Mouse (Mus musculus): ENCODE measurements at regions not wholly inside any gene's neighbourhood (a gene's known extent, or its start where the extent isn't known, plus 50 kb on each side); places are given as distances from the start of the nearest gene placed in this dataset.

DNA sequence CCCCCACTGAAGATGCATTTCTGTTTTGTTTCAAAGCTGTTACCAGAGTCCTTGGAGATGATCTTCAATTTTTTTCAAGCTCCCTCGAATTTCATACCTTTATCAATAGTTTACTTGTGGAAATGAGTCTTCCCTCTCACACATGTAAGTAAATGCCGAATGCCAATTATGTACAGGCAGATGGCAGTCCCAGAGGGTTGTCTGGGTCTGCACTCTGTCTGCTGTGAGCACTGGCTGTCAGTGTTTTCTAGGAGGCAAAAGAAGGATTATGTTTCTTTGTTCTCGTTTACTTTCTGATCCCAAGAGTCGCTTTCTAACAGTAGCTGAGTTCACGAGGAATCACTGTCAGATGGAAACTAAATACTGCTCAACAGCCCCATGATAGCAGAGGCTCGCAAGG is 491.5 kb downstream of the 1700129C05Rik start:
- Histone ChIP-seq H3K27me3 (ENCODE audit: control insufficient read depth in 1 of 2, insufficient read depth in 2 of 2, low read length in 2 of 2) (no peaks in the 10 kb centered on the region), H3K9ac (ENCODE audit: control insufficient read depth, low read depth, low read length, poor library complexity, severe bottlenecking) (no peak overlapping the region), H3K9me3 (replicated peaks; ENCODE audit: insufficient read depth, low read length) (no peaks in the 10 kb centered on the region), H3K27ac (ENCODE audit: control insufficient read depth, low read depth, low read length) (no peak overlapping the region), H3K4me1 (ENCODE audit: control insufficient read depth in 1 of 2, insufficient read depth in 2 of 2, low read length in 2 of 2) (no peaks in the 10 kb centered on the region), H3K79me2 (ENCODE audit: control insufficient read depth, insufficient read depth, low read length, poor library complexity) (no peaks in the 10 kb centered on the region), H3K4me3 (ENCODE audit: control insufficient read depth in 1 of 2, insufficient read depth in 1 of 2, low read depth in 2 of 2, low read length in 2 of 2) (no peak overlapping the region), H3K36me3 (ENCODE audit: control insufficient read depth in 1 of 2, insufficient read depth in 2 of 2, low read length in 2 of 2) (no peaks in the 10 kb centered on the region)
- DNase-seq (ENCODE audit: low read depth, low spot score): no peak
- TF ChIP-seq HCFC1 (IDR thresholded peaks at IDR 0.05; ENCODE audit: low read depth, low read length): no peak
- TF ChIP-seq MEF2A (IDR thresholded peaks at IDR 0.05; ENCODE audit: extremely low read depth, insufficient replicate concordance, low read depth, low read length, poor library complexity, severe bottlenecking): no peak
- TF ChIP-seq JUND (IDR thresholded peaks at IDR 0.05; ENCODE audit: low read depth, low read length): no peak
- no peak for TF ChIP-seq ETS1 (IDR thresholded peaks at IDR 0.05; ENCODE audit: low read depth, low read length)
- no peak for TF ChIP-seq ZNF384 (IDR thresholded peaks at IDR 0.05; ENCODE audit: low read depth, low read length)
- no peak for TF ChIP-seq GABPA (IDR thresholded peaks at IDR 0.05; ENCODE audit: low read depth, low read length)
- TF ChIP-seq BHLHE40 (IDR thresholded peaks at IDR 0.05; ENCODE audit: borderline replicate concordance, low read depth, low read length): no peak

DNA sequence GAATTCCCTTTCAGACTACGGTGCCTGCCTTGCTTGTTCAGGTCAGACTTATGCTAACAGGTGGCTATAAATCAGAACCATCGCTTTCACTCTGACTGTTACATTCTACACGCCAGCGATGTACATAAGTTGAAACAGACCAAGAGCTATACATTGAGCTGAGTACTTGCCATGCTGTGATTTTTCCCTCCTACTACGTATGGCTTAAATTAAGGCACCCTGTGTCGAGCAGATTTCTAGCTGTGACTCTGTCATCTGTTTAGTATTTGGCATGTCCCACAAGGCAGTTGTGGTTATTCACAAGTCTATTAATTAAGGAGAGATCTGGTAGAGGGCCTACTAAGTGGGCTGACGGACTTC is 504.4 kb downstream of the 1700129C05Rik start:
- H3K79me2 ChIP-seq (ENCODE audit: control insufficient read depth, insufficient read depth, low read length, poor library complexity): no peaks in the 10 kb centered on the region
- TF ChIP-seq MAX (IDR thresholded peaks at IDR 0.05; ENCODE audit: low read length) (no peak), JUND (IDR thresholded peaks at IDR 0.05; ENCODE audit: low read depth, low read length) (no peak), RCOR1 (IDR thresholded peaks at IDR 0.05; ENCODE audit: low read depth, low read length) (no peak), NELFE (IDR thresholded peaks at IDR 0.05; ENCODE audit: low read depth, low read length) (no peak), POLR2AphosphoS5 (IDR thresholded peaks at IDR 0.05; ENCODE audit: borderline replicate concordance, low read depth, low read length) (no peak), CHD1 (IDR thresholded peaks at IDR 0.05; ENCODE audit: low read depth, low read length) (no peak), MAZ (IDR thresholded peaks at IDR 0.05; ENCODE audit: low read depth, low read length) (no peak), HCFC1 (IDR thresholded peaks at IDR 0.05; ENCODE audit: low read depth, low read length) (no peak), NRF1 (IDR thresholded peaks at IDR 0.05; ENCODE audit: insufficient read depth, low read depth, low read length, poor library complexity, severe bottlenecking) (no peak), USF1 (IDR thresholded peaks at IDR 0.05; ENCODE audit: low read depth, low read length) (no peak), SMC3 (IDR thresholded peaks at IDR 0.05; ENCODE audit: low read depth, low read length) (no peak), ZMIZ1 (IDR thresholded peaks at IDR 0.05; ENCODE audit: low read depth, low read length) (no peak)
- H3K9ac ChIP-seq (ENCODE audit: control insufficient read depth, low read depth, low read length, poor library complexity, severe bottlenecking): no peak overlapping the region
- no peaks in the 10 kb centered on the region for H3K9me3 ChIP-seq (replicated peaks; ENCODE audit: insufficient read depth, low read length)
- H3K27me3 ChIP-seq (ENCODE audit: control insufficient read depth in 1 of 2, insufficient read depth in 2 of 2, low read length in 2 of 2): no peaks in the 10 kb centered on the region
- no peak for DNase-seq (ENCODE audit: low read depth, low spot score)
- H3K4me3 ChIP-seq (ENCODE audit: control insufficient read depth in 1 of 2, insufficient read depth in 1 of 2, low read depth in 2 of 2, low read length in 2 of 2): no peak overlapping the region
- no peak overlapping the region for H3K27ac ChIP-seq (ENCODE audit: control insufficient read depth, low read depth, low read length)
- no peaks in the 10 kb centered on the region for H3K36me3 ChIP-seq (ENCODE audit: control insufficient read depth in 1 of 2, insufficient read depth in 2 of 2, low read length in 2 of 2)
- H3K4me1 ChIP-seq (ENCODE audit: control insufficient read depth in 1 of 2, insufficient read depth in 2 of 2, low read length in 2 of 2): no peaks in the 10 kb centered on the region

All from MEL (cell line).